Mouse (Mus musculus): ENCODE measurements around the gene Spo11.

DNA sequence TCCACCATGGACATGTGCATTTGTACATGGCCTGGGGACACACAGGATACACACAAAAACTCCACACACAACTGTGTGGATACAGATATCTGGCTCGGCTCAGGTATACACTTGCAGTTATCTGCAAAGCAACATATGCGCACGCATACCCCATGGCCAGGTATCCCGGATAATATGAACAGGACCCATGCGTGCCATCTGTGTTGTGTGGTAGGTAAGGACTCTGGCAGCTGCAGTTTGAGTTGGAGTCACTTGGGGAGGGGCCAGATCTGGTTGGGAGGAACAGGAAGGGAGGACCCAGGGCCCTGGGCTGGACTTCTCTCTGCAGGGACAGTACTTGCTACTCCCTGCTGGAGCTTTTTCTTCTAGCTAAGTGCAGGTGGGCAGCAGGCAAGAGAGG is 58.2 kb downstream of the Spo11 start:
- TF ChIP-seq CTCF (IDR thresholded peaks at IDR 0.05; ENCODE audit: low read depth, low read length) (no peak), POLR2A (IDR thresholded peaks at IDR 0.05; ENCODE audit: extremely low read depth, insufficient read depth, low read length) (no peak)
